Mouse (Mus musculus): ENCODE data around the gene Fkbp4. TPM values are rescaled to one million over a fixed set of nuclear protein-coding genes. Genes with fewer than 3 reads are reported as not detected.
A peak's percentile ranks its signal among the peaks of the same experiment; 100 is the strongest.
"Not testable (repeated sequence)": the region's sequence is repeated elsewhere in the genome, so short reads cannot be mapped to it uniquely, and the experiment has no call there.

Gene Fkbp4
- total RNA-seq, 2 experiments from 2014 or later = 90.5 to 105 TPM

GRCm38 (mm10) chr6:128399421-128400185 lies 38.9 kb downstream of the Fkbp4 start:
- DNase-seq (ENCODE audit: low spot score in 2 of 2) = peak in 1 of 2 experiments; percentile 41

- DNase-seq (ENCODE audit: low spot score in 2 of 2) = no peak
Observed at GRCm38 (mm10) chr6:128398996-128399395, 39.5 kb downstream of the Fkbp4 start, which contains the start of gene Nrip2. Gene Nrip2, plus strand, starts transcription at chr6:128399296.

- no peak for DNase-seq (ENCODE audit: low spot score in 2 of 2)
Observed at GRCm38 (mm10) chr6:128397574-128398261, 40.8 kb downstream of the Fkbp4 start.

GRCm38 (mm10) chr6:128390683-128391082 lies 47.8 kb downstream of the Fkbp4 start:
- no peak for DNase-seq (ENCODE audit: low spot score in 2 of 2)

GRCm38 (mm10) chr6:128389185-128389584 lies 49.3 kb downstream of the Fkbp4 start:
- no peak for DNase-seq (ENCODE audit: low spot score in 2 of 2)

- no peak for DNase-seq (ENCODE audit: low spot score in 2 of 2)
Observed at GRCm38 (mm10) chr6:128385026-128385425, 53.5 kb downstream of the Fkbp4 start.

- DNase-seq (ENCODE audit: low spot score in 2 of 2) = no peak
Observed at GRCm38 (mm10) chr6:128383752-128384151, 54.7 kb downstream of the Fkbp4 start.

- no peak for DNase-seq (ENCODE audit: low spot score in 2 of 2)
Observed at GRCm38 (mm10) chr6:128381254-128381653, 57.2 kb downstream of the Fkbp4 start.

GRCm38 (mm10) chr6:128380594-128381167 lies 57.8 kb downstream of the Fkbp4 start:
- not testable (repeated sequence) for DNase-seq (ENCODE audit: low spot score in 2 of 2)

Other genes with a start within 250 kb of the Fkbp4 start
- gene Tead4, start 137.9 kb downstream of the Fkbp4 start, total RNA-seq (2021) = under 1 TPM; 0.62 to 0.98 TPM
- gene Tulp3, start 82.8 kb downstream of the Fkbp4 start, total RNA-seq (2021) = 10 to 100 TPM; 21.7 to 23.3 TPM
- 10 to 100 TPM; 18.9 to 19.6 TPM for gene Rhno1, start 75.8 kb downstream of the Fkbp4 start, total RNA-seq (2021)
- gene Foxm1, start 75.7 kb downstream of the Fkbp4 start, total RNA-seq (2021) = 1 to 10 TPM; 3.8 to 4.1 TPM
- under 1 TPM; 0.67 to 0.74 TPM for gene Tex52, start 63.2 kb downstream of the Fkbp4 start, total RNA-seq (2021)
- not detected for gene Gm44596, start 63.2 kb downstream of the Fkbp4 start, total RNA-seq (2021)
- 10 to 100 TPM in 1 of 2 experiments, 1 to 10 TPM in 1; 8.4 to 10.7 TPM for gene Nrip2, start 39.4 kb downstream of the Fkbp4 start, total RNA-seq (2021)
- 10 to 100 TPM; 18.5 to 29.9 TPM for gene Itfg2, start 13.7 kb downstream of the Fkbp4 start, total RNA-seq (2021)
- not detected for gene Pzp, start 88.0 kb upstream of the Fkbp4 start, total RNA-seq (2021)
- 10 to 100 TPM in 1 of 2 experiments, 1 to 10 TPM in 1; 6.1 to 10.0 TPM for gene A2ml1, start 142.9 kb upstream of the Fkbp4 start, total RNA-seq (2021)
- gene Klrb1a, start 184.9 kb upstream of the Fkbp4 start, total RNA-seq (2021) = not detected
- gene Clec2h, start 223.7 kb upstream of the Fkbp4 start, total RNA-seq (2021) = not detected

Data from layer of hippocampus, postnatal 14 days (tissue).